Mouse (Mus musculus): ENCODE results near the gene 2010005H15Rik.
"Not testable (repeated sequence)": the region's sequence is repeated elsewhere in the genome, so short reads cannot be mapped to it uniquely, and the experiment has no call there.

DNA sequence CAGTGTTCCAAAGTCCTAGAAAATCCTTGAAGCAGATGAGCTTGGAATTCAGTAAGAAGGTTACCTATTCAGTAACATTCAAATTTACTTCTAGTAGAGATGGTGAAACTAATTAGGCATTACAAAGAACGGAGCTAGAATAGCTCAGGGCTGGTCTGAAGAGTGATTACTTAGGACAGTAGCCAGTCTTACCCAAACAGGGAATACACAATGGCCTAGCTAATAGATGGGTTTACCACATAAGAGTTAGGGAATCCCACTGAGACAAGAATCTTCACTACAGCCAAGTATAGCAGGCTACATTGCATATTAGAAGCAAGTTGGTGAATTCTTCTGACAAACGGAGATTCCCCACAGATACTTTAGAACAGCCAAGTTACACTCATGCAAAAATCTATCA is 15.6 kb upstream of the 2010005H15Rik start:
- TF ChIP-seq CTCF, EP300 (IDR thresholded peaks at IDR 0.05; ENCODE audit: low read depth): not testable (repeated sequence)
